Mouse (Mus musculus) retina, embryonic 14.5 days (tissue): ENCODE results near the gene Gtdc1.
"Not testable (repeated sequence)": the region's sequence is repeated elsewhere in the genome, so short reads cannot be mapped to it uniquely, and the experiment has no call there.

ENCODE experiments used
- DNase-seq: peaks from one replicate; pipeline ENCODE4 v3.0.0-alpha.2; 2015; ENCODE audit warnings: low spot score

The Gtdc1 gene

GRCm38 (mm10) chr2:44780961-44781360 is 146.5 kb downstream of the Gtdc1 start:
- no peak for DNase-seq

DNA sequence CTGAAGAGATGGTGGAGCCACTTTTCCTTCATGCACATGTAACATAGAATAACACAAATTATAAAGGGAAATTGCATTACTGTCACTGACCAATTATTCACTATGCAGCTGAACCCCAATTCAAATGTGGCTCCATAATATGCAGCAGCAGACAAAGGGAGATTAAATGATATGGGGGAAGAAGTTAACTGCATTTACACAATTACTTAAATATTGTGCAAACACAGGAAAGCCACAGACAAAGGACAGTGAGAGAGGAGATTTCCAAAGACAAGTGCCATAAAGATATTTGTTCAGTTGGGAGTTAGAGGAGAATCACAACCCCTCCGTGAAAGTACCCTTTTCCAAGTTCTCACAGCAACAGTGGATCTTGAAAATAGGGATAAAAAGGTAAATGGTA is 163.6 kb downstream of the Gtdc1 start:
- no peak for DNase-seq

GRCm38 (mm10) chr2:44736618-44737017 is 190.8 kb downstream of the Gtdc1 start:
- DNase-seq, result no peak

- no peak for DNase-seq
Observed at GRCm38 (mm10) chr2:44721461-44721860, 206.0 kb downstream of the Gtdc1 start.

DNA sequence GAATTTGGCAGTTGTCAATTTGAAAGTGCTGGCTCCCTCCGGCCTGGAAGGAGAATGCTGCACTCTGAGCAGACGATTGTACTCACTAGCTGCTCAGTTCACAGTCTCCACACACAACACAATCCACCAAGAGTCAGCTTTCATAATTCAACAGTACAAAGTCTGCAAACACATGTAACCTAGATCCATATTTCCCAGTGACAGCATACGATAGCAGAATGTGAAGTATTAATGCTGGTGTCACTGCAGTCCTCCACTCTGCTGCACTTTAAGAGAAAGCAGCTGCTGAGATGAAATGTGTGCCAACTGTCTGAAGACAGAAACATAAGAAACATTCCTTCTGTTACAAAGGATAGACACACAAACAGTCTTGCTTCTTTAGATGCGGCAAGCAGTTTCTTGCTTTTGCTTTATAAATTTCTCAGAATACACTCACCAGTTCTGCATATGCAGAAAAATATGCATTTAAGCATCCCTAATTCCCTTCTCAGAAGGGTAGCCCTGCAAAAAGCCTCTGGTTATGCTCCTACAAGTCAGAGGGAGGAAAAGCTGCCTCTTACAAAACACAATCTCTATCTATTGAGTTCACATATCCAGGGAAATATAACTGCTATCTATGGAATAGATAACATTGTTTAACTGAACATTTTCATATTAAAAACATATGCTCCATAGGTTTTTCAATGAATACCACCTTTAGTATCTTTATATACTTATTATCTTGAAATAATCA is 221.4 kb downstream of the Gtdc1 start:
- DNase-seq, result no peak

DNA sequence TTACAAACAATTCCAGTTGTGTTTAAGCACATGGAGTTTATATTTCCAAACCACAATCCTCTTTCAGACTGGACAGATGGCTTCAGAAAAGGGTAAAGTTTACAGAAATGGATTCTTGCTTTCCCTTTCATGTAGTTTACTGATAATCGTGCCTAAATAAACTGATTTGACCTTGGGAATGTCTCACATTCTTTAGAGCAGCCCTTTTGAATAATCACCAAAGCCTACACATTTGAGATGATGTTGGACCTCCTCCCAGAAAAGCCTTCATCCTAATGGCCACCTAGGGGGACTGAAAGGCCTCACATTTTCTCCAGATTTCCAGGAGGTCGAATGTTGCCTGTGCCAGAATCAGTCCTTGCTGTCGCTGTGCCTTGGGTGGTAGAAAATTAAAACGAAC is 227.2 kb downstream of the Gtdc1 start:
- no peak for DNase-seq

DNA sequence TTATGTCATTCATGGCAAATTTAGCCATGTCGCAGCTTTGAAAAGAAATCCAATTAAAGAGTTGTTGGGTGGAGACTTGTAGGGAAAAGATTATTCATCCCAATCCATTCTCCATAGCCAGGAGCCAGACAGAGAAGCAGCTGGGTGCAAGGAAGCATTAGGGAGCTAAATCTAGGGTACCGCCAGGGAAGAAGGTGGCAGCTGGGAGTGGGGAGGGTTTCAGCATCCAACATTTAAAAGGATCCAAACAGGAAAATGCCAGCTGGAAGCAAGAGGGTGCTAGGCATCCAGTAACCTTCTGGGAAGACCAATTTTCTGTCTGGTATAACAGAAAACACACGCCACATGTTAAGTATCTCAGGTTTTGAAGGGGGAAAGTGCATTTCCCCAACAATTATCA is 231.0 kb downstream of the Gtdc1 start:
- DNase-seq, result peak; percentile 9

- DNase-seq, result no peak
Observed at GRCm38 (mm10) chr2:44693898-44694297, 233.6 kb downstream of the Gtdc1 start.

DNA sequence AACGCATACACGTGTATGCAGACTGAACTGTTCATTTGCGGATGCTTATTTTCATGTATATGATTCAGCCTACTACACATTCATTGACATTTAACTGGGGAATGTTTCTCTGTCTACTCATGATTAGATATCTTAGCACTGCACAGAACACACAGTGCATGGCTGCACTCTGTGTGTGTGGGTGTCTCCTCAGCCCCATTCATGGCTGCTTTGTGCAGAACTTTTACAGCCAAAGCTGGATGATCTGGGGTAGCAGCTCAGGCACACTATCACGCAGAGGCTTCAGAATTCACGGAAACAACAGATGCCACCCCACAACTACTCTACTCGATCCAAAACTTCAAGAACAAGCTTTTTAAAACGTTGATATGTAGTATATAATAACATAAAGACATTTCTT is 263.4 kb downstream of the Gtdc1 start:
- DNase-seq, result no peak

DNA sequence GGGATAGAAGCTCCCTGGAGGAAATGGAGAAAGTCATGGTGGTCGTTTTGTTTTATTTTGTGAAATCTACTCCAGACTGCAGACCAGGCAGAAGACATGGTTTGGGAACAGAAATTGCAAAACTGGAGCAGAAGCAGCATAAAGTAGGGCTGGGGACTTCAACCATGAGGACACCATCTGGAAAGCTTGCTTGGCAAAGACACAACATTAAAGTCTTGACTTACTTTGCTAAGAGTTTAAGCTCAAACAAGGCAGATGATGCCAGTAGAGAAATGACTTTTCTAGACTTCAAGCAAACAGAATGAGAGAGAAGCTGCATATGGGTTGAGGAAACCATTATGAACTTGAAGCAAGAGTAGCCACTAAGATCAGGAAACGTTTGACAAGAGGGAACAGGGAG is 267.6 kb downstream of the Gtdc1 start:
- no peak for DNase-seq

GRCm38 (mm10) chr2:44659011-44659410 is 268.4 kb downstream of the Gtdc1 start:
- no peak for DNase-seq

DNA sequence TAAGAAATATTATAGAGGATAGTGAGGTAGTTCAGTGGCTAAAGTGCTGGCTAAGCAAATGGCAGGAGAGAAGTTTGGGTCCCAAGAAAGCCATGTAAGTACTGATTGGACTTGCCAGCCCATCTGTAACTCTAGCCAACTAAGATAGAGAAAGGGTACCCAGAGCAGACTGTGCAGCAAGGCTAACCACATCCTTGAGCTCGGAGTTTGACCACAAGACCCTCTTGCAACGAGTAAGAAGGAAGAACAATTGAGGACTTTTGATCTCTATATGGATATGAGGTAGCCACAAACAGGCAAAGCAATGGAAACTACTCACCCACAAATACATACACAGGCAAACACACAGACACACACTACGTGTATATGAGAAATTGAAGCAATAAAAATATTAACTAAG is 278.9 kb downstream of the Gtdc1 start:
- DNase-seq, result no peak

GRCm38 (mm10) chr2:44646398-44646797 is 281.1 kb downstream of the Gtdc1 start:
- no peak for DNase-seq

DNA sequence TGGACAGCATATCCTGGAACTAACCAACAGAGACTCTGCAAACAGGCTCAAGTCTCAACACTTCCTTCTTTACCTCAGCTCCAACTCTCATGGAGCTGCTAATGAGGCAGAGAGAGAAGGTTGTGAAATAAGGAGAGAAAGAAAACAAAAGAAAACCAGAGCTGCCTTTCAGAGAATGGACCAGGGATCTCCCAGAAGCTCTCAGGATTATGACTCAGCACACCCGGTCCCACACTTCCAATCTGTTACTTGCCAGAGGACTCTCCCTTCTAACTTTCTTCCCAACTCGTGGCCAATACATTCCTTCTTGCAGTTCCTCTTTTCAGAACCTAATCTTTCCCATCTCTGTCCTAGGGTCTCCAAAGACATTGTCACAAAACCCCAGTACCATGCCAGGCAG is 288.1 kb downstream of the Gtdc1 start:
- DNase-seq, result peak; percentile 6

DNA sequence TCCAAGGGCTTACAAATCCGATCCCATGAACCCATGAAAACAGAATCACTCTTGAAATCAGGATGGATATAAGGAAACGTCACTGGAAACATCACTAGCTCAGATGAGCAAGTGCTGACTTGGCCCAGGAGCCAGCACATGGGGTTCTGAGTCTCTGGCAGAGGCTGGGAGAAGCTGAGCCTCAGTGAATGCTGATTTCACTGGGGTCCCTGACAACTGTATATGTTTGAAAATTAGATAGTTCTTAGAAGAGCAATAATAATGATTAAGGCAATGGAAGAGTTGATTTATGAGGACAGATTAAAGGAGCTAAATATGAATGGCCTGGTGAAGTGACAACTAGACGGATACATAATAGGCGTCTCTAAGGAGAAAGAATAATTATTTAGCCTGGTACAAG is 289.3 kb downstream of the Gtdc1 start:
- DNase-seq, result no peak

- DNase-seq, result no peak
Observed at GRCm38 (mm10) chr2:44633971-44634370, 293.5 kb downstream of the Gtdc1 start.

GRCm38 (mm10) chr2:44633064-44633463 is 294.4 kb downstream of the Gtdc1 start:
- DNase-seq, result no peak

DNA sequence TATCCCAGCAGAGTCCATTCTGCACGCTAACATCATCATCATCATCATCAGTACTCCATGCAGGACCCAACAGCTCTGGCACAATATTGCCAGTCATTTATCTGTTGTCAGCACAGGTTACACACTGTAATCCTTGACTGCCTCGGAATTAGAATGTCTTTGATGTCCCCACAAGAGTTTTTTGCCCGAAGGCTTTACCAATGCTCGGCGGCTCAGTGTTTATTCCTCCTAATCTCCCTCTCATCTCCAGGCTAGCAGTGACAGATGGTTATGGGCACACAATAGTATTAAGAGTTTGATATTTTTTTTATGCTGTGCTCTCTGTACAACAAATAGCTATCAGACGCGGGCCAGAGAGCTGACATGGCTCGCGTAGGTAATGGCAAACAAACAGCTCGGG is 294.9 kb downstream of the Gtdc1 start:
- DNase-seq, result peak; percentile 5

DNA sequence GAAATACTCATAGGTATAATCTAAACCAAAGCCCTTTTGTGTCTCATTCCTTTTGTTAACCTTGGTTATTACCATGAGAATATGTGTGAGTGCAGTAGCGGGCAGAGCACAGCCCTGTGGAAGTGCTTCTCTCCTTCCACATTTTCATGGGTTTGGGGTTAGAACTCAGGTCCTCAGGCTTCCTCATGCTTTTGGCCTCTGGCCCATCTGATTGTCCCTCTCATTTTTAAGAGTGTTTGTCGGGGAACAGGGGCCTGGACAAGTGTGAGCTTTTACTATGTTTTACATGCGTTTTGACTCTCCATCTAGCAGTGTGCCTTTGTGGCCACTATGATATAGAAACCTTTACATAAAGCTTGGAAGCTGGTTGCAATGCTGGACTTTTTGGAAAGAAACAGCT is 296.4 kb downstream of the Gtdc1 start:
- DNase-seq, result no peak

DNA sequence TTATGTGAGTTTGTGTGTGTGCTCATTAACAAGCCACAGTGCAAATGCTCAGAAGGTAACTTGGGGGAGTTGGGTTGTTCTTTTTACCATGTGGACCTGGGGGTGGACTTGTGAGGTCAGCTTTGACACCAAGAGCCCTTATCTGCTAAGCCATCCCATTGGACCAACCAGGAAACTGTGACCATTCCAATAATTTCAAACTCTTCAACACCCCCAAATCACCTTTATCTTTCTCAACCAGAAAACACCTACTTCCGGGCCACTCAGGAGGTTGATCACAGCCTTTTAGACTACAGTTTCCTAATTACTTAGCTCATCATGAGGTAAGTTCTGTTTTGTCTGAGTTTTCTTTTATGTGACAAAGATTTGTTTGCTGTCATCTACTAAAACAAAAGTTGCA is 298.7 kb downstream of the Gtdc1 start:
- DNase-seq, result no peak

- peak; percentile 18 for DNase-seq
Observed at GRCm38 (mm10) chr2:44625154-44625553, 302.3 kb downstream of the Gtdc1 start.

DNA sequence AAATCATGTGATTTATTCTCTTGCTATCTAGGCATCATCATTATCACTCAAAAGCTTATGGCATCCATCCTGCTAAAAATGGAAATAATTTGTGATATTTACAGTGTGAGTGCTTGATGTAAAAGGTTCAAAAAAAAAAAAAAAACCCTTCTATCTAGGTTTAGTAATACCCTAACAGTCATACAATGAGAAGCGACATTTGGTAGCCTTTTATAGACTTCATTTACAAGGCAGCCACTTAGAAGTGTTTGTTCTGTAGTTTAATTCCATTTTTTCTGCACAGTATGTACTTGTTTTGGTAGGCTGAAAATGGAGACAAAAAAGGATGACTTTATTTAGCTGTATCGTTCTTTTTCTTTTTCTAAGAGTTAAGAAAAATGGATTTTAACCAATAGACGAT is 305.0 kb downstream of the Gtdc1 start:
- DNase-seq, result no peak

DNA sequence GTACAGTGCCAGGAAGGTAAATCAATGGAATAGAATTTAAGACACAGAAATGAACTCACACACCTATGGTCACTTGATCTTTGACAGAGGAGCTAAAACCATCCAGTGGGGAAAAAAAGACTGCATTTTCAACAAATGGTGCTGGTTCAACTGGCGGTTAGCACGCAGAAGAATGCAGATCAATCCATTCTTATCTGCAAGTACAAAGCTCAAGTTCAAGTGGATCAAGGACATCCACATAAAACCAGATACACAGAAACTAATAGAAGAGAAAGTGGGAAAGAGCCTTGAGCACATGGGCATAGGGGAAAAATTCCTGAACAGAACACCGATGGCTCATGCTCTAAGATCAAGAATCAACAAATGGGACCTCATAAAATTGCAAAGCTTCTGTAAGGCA is 327.8 kb downstream of the Gtdc1 start:
- not testable (repeated sequence) for DNase-seq

DNA sequence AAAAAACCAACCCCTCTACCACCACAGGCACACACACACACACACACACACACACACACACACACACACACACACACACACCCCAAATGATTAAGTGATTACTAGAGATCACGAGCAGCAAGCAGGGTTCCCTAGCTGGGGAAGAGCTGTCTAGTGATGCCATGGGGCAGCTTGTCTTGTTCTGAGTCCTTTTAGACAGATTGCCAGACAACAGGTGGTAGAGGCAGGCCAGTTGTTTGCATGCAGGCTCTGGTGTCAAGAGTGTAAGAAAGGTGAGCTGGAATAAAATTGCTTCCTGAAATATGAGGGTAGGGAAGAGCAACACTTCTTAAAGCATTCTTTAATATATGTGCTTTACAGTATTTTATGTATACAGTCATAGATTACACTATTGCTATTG is 333.2 kb downstream of the Gtdc1 start:
- DNase-seq, result no peak

- no peak for DNase-seq
Observed at GRCm38 (mm10) chr2:44590881-44591280, 336.6 kb downstream of the Gtdc1 start.
